Mouse (Mus musculus) embryonic fibroblast, embryonic 13.5 days (primary cell): ENCODE measurements around the gene Aes. TPM values are rescaled to one million over a fixed set of nuclear protein-coding genes. Genes with fewer than 3 reads are reported as not detected.
A peak's percentile ranks its signal among the peaks of the same experiment; 100 is the strongest.

ENCODE experiments used
- H3K27ac ChIP-seq: 2 replicates; pipeline ENCODE4 v1.5.1; 2012; ENCODE audit warnings: low read length, control low read depth, inconsistent platforms; ENCODE audit not compliant: insufficient read depth
- H3K4me1 ChIP-seq: 2 replicates; pipeline ENCODE4 v1.6.1; 2011; ENCODE audit warnings: low read length; ENCODE audit not compliant: control insufficient read depth, insufficient read depth
- H3K4me3 ChIP-seq: 2 replicates; pipeline ENCODE4 v1.5.1; 2011; ENCODE audit warnings: mild to moderate bottlenecking, control low read depth, low read length; ENCODE audit not compliant: insufficient read depth
- CTCF ChIP-seq: IDR thresholded peaks from 2 replicates; pipeline ENCODE4 v1.5.1; 2011; ENCODE audit warnings: mild to moderate bottlenecking, control low read depth, low read length, moderate library complexity, borderline replicate concordance; ENCODE audit not compliant: insufficient read depth
- POLR2A ChIP-seq: IDR thresholded peaks from 2 replicates; pipeline ENCODE4 v1.6.1; 2011; ENCODE audit warnings: low read depth, mild to moderate bottlenecking, control low read depth, low read length, moderate library complexity
- polyA plus RNA-seq: library from polyadenylated mRNA; stranded (reverse); fragments of >200 nt; gene quantifications from 2 replicates; pipeline ENCODE4 v1.2.4, GENCODE M21; 2011; ENCODE audit warnings: low read depth; ENCODE audit not compliant: missing spikeins, insufficient read length

Gene Aes
- 354 and 424 TPM in 2 replicates for polyA plus RNA-seq

DNA sequence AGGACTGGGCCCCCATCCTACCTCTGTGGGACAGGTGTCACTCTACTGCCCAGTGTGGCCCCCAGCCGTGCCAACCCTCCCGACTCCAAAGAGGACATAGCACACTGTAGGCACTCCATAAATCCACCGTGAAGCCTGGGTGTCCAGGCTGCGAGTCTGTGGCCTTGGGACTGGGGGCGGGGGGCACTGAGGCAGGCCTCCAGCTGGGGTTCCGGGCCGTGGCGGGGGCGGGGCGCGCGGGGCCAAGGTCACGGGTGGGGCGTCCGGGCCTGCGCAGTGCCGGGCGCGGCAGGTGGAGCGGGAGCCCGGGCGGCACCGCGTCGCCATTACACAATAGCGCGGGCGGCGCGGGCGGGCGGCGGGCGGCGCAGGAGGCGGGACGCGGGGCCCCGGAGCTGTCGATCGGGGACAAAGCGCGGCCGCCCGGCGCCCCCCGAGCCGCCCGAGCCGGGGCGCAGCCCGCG is at the start of gene Aes:
TSS of gene Aes (plus strand) at position 326 of the 464 bp plus-strand sequence.
- Histone ChIP-seq H3K4me3 (peak within 1 kb of the TSS; percentile 96), H3K4me1 (peaks cover 5% of the 10 kb centered on the region), H3K27ac (peak within 1 kb of the TSS; percentile 73)
- no peak for TF ChIP-seq CTCF
- no peak; the same call in 1 of the 2 replicates for TF ChIP-seq POLR2A

DNA sequence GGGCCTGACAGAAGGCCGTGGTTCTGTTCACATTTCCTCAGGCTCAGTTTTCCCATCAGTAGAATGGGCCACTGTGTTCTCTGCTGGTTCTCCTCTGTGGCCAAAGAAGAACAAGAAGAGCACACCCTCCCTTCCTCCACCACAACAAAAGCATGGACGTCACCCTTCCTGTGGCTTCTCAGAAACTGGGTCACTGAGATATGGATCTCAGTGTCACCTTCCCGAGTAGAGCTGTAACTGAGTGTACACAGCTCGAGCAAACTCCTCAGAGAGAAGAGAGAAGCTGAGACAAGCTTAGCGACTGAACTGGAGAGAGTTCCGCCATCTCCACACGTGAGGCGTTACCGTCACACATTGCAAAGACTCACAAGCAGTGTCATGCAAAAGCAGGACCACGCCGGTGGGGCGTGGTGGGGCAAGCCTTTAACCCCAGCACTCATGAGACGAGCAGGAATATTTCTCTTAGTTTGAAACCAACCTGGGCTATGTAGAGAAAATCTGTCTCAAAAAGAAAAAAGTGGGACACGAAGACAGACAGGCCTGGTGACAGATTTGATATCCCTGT is 49.0 kb upstream of the Aes start:
- H3K4me1 ChIP-seq, result no peaks in the 10 kb centered on the region
- no peak overlapping the region for H3K27ac ChIP-seq
- TF ChIP-seq POLR2A, result no peak
- TF ChIP-seq CTCF, result no peak
- H3K4me3 ChIP-seq, result no peak overlapping the region

DNA sequence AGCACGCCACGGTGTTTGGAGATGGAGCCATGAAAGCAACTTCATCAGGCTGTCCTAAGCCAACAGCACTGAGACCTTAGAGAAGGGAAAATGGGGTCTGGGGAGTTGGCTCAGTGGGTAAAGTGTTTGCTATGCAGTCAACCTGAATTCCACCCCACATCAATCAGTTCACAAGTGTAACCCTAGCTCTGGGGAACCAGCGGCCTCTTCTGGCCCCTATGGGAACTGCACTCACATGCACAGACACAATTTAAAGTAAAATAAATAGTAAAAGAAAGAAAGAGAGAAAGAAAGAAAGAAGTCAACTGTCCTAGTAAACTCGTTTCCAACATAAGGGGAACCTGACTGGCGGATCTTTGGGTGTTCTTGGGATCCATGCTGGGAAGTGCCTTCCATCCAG is 45.5 kb upstream of the Aes start:
- no peak overlapping the region for H3K4me3 ChIP-seq
- no peaks in the 10 kb centered on the region for H3K4me1 ChIP-seq
- no peak for TF ChIP-seq POLR2A
- TF ChIP-seq CTCF, result no peak

DNA sequence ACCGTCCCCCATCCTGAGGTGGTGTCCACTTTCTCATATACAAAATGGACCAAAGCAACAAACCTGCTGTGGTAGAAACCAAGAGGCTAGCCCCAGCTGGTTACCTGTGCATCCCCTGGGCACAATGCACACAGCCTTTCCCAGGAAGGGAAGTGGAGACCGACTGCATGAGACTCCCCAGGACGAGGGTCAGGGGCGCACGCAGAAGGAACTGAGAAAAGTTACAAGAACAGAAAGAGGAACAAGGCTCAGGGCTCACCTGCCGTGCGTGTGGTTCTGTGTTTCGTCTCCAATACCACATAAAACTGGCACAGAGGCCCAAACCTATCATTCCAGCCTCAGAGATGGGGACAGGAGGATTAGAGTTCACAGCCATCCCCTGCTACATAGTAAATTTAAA is 42.1 kb upstream of the Aes start:
- TF ChIP-seq CTCF, result no peak
- no peak for TF ChIP-seq POLR2A
- H3K4me3 ChIP-seq, result no peak overlapping the region
- H3K4me1 ChIP-seq, result no peaks in the 10 kb centered on the region
- no peak overlapping the region for H3K27ac ChIP-seq

More for the DNA sequence above, 45.5 kb upstream of the Aes start:
- no peak overlapping the region for H3K27ac ChIP-seq

DNA sequence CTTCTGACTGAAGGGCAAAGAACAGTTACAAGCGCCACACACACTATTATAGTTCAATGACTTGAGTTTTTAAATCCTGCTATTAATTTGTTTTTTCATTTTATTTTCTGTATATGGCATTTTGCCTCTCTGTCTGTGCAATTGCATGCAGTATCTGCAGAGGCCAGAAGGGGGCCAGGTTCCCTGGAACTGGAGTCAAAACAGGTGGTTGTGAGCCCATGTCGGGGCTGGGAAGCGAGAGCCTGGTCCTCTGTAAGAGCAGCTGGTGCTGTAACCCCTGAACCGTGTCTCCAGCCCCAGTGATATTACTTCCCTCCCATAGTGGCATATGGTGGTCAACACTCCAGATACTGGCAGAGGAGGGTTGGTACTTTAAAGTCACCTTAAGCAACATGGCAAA is 40.7 kb upstream of the Aes start:
- H3K27ac ChIP-seq, result no peak overlapping the region
- no peak overlapping the region for H3K4me3 ChIP-seq
- TF ChIP-seq POLR2A (no peak), CTCF (peak; percentile 38; the same call in 1 of the 2 replicates)
- no peaks in the 10 kb centered on the region for H3K4me1 ChIP-seq

DNA sequence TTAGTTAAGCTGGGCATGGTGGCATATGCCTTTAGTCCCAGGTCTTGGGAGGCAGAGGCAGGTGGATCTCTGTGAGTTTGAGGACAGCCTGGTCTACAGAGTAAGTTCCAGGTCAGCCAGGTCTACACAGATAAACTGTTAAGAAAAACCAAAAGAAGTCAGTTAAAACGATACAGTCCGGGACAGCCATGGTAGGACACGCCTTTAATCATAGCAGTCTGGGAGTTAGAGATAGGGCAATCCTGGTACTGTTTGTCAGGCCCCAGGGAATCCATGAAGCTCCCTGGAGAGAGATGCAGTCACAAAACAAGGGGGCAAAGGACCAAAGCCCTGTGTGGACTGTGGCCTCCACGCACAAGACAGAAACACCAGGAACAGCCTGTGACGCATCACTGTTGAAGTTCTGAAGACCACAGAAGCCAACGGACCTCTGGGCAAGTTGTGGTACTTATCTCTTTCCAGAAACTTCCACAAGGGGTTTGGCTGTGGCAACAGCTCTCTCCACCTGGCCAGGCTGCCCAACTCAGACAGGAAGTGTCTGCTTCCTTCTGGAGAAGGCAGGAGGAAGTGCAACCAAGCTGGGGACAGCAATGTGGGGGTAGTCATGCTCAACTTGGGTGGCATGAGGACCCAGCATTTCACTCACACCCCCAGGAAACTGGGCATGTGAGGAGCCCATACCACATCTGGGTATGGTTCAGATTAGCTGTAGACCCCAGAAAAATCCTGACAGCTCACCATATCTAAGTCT is 39.9 kb upstream of the Aes start:
- TF ChIP-seq CTCF, result no peak
- TF ChIP-seq POLR2A, result no peak
- no peak overlapping the region for H3K4me3 ChIP-seq
- H3K4me1 ChIP-seq, result no peaks in the 10 kb centered on the region
- no peak overlapping the region for H3K27ac ChIP-seq

DNA sequence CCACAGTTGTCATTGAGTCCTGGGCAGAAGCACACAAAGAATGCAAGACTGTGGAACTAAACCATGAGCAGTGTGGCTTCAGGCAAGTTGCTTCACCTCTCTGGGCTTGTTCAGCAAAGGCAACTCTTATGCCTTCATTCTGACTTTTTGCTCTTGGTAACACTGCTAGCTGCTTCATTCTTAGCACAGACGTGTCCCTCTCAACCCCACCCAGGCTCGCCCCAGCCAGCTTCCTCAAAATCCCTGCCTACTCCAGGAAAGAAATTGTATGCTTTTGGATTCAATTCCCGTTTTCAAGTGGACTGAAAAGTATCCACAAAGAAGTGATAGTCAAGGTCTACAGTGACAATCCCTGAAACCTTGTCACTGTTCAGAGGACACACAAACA is 39.3 kb upstream of the Aes start:
- H3K4me1 ChIP-seq, result no peaks in the 10 kb centered on the region
- no peak overlapping the region for H3K4me3 ChIP-seq
- H3K27ac ChIP-seq, result no peak overlapping the region
- no peak for TF ChIP-seq CTCF
- TF ChIP-seq POLR2A, result no peak

DNA sequence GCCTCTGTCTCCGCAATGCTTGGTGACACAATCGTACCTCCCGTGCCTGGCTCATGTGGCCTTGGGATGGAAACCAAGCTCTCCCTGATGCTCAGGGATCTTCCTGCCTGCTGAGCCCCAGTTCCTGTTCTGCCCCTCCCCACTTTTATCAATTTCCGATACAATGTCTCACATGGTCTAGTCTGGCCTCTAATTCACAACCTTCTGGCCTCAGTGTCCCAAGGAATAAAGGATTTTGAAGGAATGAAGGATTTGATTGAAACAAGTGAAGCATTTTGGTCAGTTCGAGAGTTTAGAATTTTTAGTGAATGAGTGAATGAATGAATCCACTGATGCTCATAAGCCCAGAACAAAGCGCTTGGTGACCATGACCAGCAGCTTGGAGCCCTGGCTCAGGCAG is 36.1 kb upstream of the Aes start:
- no peak overlapping the region for H3K4me3 ChIP-seq
- no peak overlapping the region for H3K27ac ChIP-seq
- H3K4me1 ChIP-seq, result no peaks in the 10 kb centered on the region
- TF ChIP-seq CTCF (no peak), POLR2A (no peak)

DNA sequence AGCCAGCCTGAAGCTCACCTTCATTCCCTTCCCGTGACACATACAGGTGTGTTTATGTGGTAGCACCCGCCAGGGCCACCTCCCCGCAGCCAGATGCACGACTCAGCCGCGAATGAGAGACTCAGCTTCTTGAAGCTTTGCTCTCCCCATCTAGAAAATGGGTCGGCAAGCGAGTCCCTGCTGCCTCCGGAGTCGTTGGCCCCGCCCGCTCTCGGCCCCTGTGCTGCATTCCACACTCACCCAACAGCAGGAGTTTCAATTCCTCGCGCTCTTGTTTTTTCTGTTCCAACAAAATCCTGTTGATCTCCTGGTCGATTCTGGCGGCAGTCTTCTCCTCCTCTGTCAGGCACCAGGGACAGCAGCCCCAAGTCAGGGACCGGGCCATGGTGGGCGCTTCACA is 35.7 kb upstream of the Aes start:
- Histone ChIP-seq H3K27ac (no peak overlapping the region), H3K4me3 (no peak overlapping the region), H3K4me1 (no peaks in the 10 kb centered on the region)
- no peak for TF ChIP-seq POLR2A
- TF ChIP-seq CTCF, result no peak

DNA sequence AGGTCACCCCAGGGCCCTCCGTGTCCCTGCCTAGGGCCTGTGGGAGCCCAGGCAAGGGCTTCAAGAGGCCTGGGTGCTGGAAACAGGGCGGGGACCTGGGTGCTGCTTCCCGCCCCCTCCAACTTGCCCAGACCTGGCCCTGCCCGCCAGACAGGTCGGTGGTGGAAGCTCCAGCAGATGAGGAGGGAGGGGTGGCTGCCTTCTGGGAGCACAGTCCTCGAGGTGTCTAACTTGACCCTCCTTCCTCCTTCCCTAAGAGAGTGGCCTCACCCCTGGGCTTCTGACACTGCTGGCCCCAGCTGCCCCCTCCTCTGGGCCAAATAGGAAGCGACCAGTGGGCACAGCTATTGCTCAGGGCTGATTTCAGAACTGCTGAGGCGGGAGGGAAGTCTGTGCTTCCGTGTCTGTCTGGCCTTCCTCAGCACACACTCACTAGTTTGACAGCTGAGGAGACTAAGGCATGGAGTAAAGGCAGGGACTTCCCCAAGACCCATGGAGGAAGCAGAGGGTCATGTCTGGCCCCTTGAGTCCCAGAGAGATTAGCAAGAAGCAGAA is 35.2 kb upstream of the Aes start, which contains the start of gene Gna15:
TSS of gene Gna15 (minus strand) at position 175 of the 555 bp plus-strand sequence.
- H3K4me3 ChIP-seq, result no peak within 1 kb of the TSS
- H3K27ac ChIP-seq, result no peak within 1 kb of the TSS
- no peaks in the 10 kb centered on the region for H3K4me1 ChIP-seq
- TF ChIP-seq POLR2A (no peak), CTCF (no peak)
